ENCODE assay signal across 13 mouse cellular contexts in the genomic region with DNA sequence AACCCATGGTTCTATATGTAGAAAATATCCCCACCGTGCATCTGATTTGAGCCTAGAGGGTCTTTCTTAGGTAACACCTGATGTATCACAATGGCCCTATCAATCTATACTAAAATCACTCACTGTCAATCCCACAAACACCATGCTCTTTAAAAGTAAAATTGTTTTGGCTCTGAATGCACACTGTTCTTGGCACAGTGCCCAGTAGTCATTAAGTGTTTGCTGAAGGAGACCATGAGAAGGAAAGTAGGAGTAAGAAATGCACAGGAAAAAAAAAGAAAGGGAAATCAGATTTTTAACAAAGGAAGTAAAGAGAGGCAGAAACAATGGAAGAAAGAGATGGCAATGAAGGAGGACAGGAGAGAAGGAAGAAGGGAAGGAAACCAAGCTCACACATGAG.
DNase-seq lines count a peak whose midpoint lies in the region; ATAC-seq lines count a peak whose summit lies in the region.
"Had no signal": no experiment of that assay in that cellular context is flagged by ENCODE, and none has a peak within 500 bp of the region (broad histone marks: within the 10 kb centered on the region; RNA-seq: fewer than 3 reads in every experiment).

No protein-coding gene starts in this region.

- H3K27me3 ChIP-seq in lung, embryonic 16.5 days (ENCODE audit: control insufficient read depth, insufficient read depth, low read depth, low read length), result no peaks in the 10 kb centered on the region
- H3K27me3 ChIP-seq: limb, embryonic 15.5 days had no signal

- no peak overlapping the region for H3K27ac ChIP-seq in lung, embryonic 16.5 days (ENCODE audit: low read length)
- H3K27ac ChIP-seq: heart, adult 2 months; left cerebral cortex, adult 2 months; limb, embryonic 15.5 days had no signal

- no peaks in the 10 kb centered on the region for H3K9me3 ChIP-seq in lung, embryonic 16.5 days (ENCODE audit: control insufficient read depth, low read length)
- H3K9me3 ChIP-seq: limb, embryonic 15.5 days had no signal

- H3K4me2 ChIP-seq in lung, embryonic 16.5 days (ENCODE audit: low read depth, low read length), result no peak overlapping the region
- H3K4me2 ChIP-seq: limb, embryonic 15.5 days had no signal

- H3K4me3 ChIP-seq in lung, embryonic 16.5 days (ENCODE audit: low read length), result no peak overlapping the region
- H3K4me3 ChIP-seq: heart, adult 2 months; left cerebral cortex, adult 2 months; limb, embryonic 15.5 days; myocyte had no signal

- no peaks in the 10 kb centered on the region for H3K36me3 ChIP-seq in lung, embryonic 16.5 days (ENCODE audit: control insufficient read depth, insufficient read depth, low read length)
- H3K36me3 ChIP-seq: limb, embryonic 15.5 days had no signal

- H3K9ac ChIP-seq in lung, embryonic 16.5 days (ENCODE audit: low read length), result no peak overlapping the region
- H3K9ac ChIP-seq: limb, embryonic 15.5 days had no signal

- WGBS in lung, embryonic 16.5 days, result 23% methylated on average over 1 of the region's 1 CpGs

- ATAC-seq in lung, embryonic 16.5 days (ENCODE audit: low read depth), result peak; percentile 45; the same call in 1 of the 2 replicates

- H3K4me1 ChIP-seq in lung, embryonic 16.5 days (replicated peaks; ENCODE audit: control insufficient read depth, insufficient read depth, low read length), result peaks cover 6% of the 10 kb centered on the region
- H3K4me1 ChIP-seq: limb, embryonic 15.5 days had no signal

- DNase-seq in heart, postnatal 4 days, result peak; percentile 22
- DNase-seq in heart, adult 18-20 months, result no peak
- peak; percentile 4 for DNase-seq in layer of hippocampus, adult 11-12 months (ENCODE audit: low spot score)
- no peak for DNase-seq in layer of hippocampus, postnatal 14 days (ENCODE audit: low spot score in 2 of 2)
- peak; percentile 9 for DNase-seq in NIH3T3 (ENCODE audit: low read depth)
- no peak for DNase-seq in right cerebral cortex, postnatal 4 days
- DNase-seq: adrenal gland, postnatal 25 days; cerebellum, postnatal 25 days; heart, adult 2 months had no signal

Comparison
In these comparisons a context has a peak if more than half of its experiments do, and no peak if none do; other contexts are left out.
1. DNase-seq: peak in heart, postnatal 4 days (single experiment), layer of hippocampus, adult 11-12 months (single experiment) and NIH3T3 (single experiment); none in heart, adult 18-20 months (0 of 2), layer of hippocampus, postnatal 14 days (0 of 2) and right cerebral cortex, postnatal 4 days (single experiment).